Mouse (Mus musculus) thymus, adult 2 months (tissue): Measurements from ENCODE around the gene Wipf2.

Source experiments
- CTCF ChIP-seq: fragments of 200-500 bp; IDR thresholded peaks from 2 replicates; pipeline ENCODE4 v1.5.1; 2012; ENCODE audit warnings: mild to moderate bottlenecking, control low read depth, low read length, moderate library complexity, borderline replicate concordance; ENCODE audit not compliant: control insufficient read depth, poor library complexity, insufficient read depth; ENCODE audit errors: extremely low read depth
- POLR2A ChIP-seq: fragments of 200-500 bp; IDR thresholded peaks from 2 replicates; pipeline ENCODE4 v1.6.1; 2012; ENCODE audit warnings: mild to moderate bottlenecking, low read length, control low read depth, moderate library complexity; ENCODE audit not compliant: control insufficient read depth, poor library complexity, insufficient read depth; ENCODE audit errors: extremely low read depth

DNA sequence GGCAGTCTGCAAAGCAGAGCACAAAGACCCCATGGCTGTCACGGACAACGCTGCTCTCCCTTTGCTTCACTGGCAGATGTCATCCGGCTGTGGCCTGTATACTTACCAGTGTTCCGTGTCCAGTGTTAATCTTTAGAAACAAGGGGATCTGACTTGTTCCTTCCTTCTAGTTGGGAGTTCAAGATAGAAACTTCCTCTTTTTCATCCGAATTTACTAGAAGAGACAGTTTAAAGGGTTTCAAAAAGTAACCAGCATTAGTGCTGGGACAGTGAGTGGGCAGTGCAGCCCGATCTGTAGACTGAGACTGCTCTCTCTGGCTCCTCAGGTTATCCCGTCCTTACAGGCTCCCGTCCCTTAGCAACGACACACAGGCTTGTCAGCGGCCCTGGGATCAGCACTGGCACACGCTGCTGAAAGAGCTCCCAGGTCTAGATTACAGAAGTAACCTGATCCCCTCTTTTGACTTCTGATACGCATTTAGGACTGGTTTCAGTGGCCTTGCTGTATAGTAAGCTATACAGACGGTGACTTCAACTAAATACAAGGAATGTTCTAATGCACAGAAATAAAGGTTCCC lies 54.1 kb downstream of the Wipf2 start:
- TF ChIP-seq POLR2A (no peak), CTCF (no peak)
